Mouse (Mus musculus): Measurements from ENCODE around the gene Cdyl2. TPM values are rescaled to one million over a fixed set of nuclear protein-coding genes. Genes with fewer than 3 reads are reported as not detected.

The Cdyl2 gene
- total and polyA plus RNA-seq, 3 experiments = not detected

- TF ChIP-seq POLR2AphosphoS5 (IDR thresholded peaks at IDR 0.05; ENCODE audit: borderline replicate concordance, low read depth, low read length) (no peak), RCOR1 (IDR thresholded peaks at IDR 0.05; ENCODE audit: low read depth, low read length) (no peak), CHD2 (IDR thresholded peaks at IDR 0.05; ENCODE audit: low read length) (no peak)
These were observed 189.4 kb downstream of the Cdyl2 start (continued) for GRCm38 (mm10) chr8:116543366-116543765.

GRCm38 (mm10) chr8:116542842-116543241, 189.9 kb downstream of the Cdyl2 start:
- Histone ChIP-seq H3K27me3 (ENCODE audit: control insufficient read depth in 1 of 2, insufficient read depth in 2 of 2, low read length in 2 of 2) (no peaks in the 10 kb centered on the region), H3K9me3 (replicated peaks; ENCODE audit: insufficient read depth, low read length) (no peaks in the 10 kb centered on the region), H3K36me3 (ENCODE audit: control insufficient read depth in 1 of 2, insufficient read depth in 2 of 2, low read length in 2 of 2) (no peaks in the 10 kb centered on the region), H3K27ac (ENCODE audit: control insufficient read depth, low read depth, low read length) (no peak overlapping the region), H3K9ac (ENCODE audit: control insufficient read depth, low read depth, low read length, poor library complexity, severe bottlenecking) (no peak overlapping the region), H3K4me1 (ENCODE audit: control insufficient read depth in 1 of 2, insufficient read depth in 2 of 2, low read length in 2 of 2) (no peaks in the 10 kb centered on the region), H3K4me3 (ENCODE audit: control insufficient read depth in 1 of 2, insufficient read depth in 1 of 2, low read depth in 2 of 2, low read length in 2 of 2) (no peak overlapping the region), H3K79me2 (ENCODE audit: control insufficient read depth, insufficient read depth, low read length, poor library complexity) (no peaks in the 10 kb centered on the region)
- TF ChIP-seq MYC (IDR thresholded peaks at IDR 0.05; ENCODE audit: low read depth, low read length) (no peak), MAZ (IDR thresholded peaks at IDR 0.05; ENCODE audit: low read depth, low read length) (no peak), MEF2A (IDR thresholded peaks at IDR 0.05; ENCODE audit: extremely low read depth, insufficient replicate concordance, low read depth, low read length, poor library complexity, severe bottlenecking) (no peak), POLR2A (IDR thresholded peaks at IDR 0.05; ENCODE audit: control insufficient read depth in 1 of 2, insufficient read depth in 1 of 2, low read depth in 1 of 2, low read length in 2 of 2, poor library complexity in 1 of 2) (no peak), HCFC1 (IDR thresholded peaks at IDR 0.05; ENCODE audit: low read depth, low read length) (no peak), TBP (IDR thresholded peaks at IDR 0.05; ENCODE audit: low read depth, low read length) (no peak), JUND (IDR thresholded peaks at IDR 0.05; ENCODE audit: low read depth, low read length) (no peak), ZKSCAN1 (IDR thresholded peaks at IDR 0.05; ENCODE audit: low read depth, low read length) (no peak), ZC3H11A (IDR thresholded peaks at IDR 0.05; ENCODE audit: low read depth, low read length) (no peak), BHLHE40 (IDR thresholded peaks at IDR 0.05; ENCODE audit: borderline replicate concordance, low read depth, low read length) (no peak), MAFK (IDR thresholded peaks at IDR 0.05; ENCODE audit: borderline replicate concordance, low read depth, low read length) (no peak), POLR2AphosphoS2 (IDR thresholded peaks at IDR 0.05; ENCODE audit: low read length) (no peak), NRF1 (IDR thresholded peaks at IDR 0.05; ENCODE audit: insufficient read depth, low read depth, low read length, poor library complexity, severe bottlenecking) (no peak), UBTF (IDR thresholded peaks at IDR 0.05; ENCODE audit: borderline replicate concordance, insufficient read depth, low read depth, low read length) (no peak), TAL1 (IDR thresholded peaks at IDR 0.05; ENCODE audit: low read length) (no peak), E2F4 (IDR thresholded peaks at IDR 0.05; ENCODE audit: borderline replicate concordance, low read depth, low read length) (no peak), CHD2 (IDR thresholded peaks at IDR 0.05; ENCODE audit: low read length) (no peak), RCOR1 (IDR thresholded peaks at IDR 0.05; ENCODE audit: low read depth, low read length) (no peak), CHD1 (IDR thresholded peaks at IDR 0.05; ENCODE audit: low read depth, low read length) (no peak)
- no peak for DNase-seq (ENCODE audit: low read depth, low spot score)

Measured in MEL (cell line).